Mouse (Mus musculus) ES-CJ7 (cell line): ENCODE data around the gene Shc2.
A peak's percentile ranks its signal among the peaks of the same experiment; 100 is the strongest.

Source experiments
- DNase-seq: peaks from one replicate; pipeline ENCODE4 v3.0.0; 2011; ENCODE audit warnings: low read depth, low spot score

Gene Shc2

DNA sequence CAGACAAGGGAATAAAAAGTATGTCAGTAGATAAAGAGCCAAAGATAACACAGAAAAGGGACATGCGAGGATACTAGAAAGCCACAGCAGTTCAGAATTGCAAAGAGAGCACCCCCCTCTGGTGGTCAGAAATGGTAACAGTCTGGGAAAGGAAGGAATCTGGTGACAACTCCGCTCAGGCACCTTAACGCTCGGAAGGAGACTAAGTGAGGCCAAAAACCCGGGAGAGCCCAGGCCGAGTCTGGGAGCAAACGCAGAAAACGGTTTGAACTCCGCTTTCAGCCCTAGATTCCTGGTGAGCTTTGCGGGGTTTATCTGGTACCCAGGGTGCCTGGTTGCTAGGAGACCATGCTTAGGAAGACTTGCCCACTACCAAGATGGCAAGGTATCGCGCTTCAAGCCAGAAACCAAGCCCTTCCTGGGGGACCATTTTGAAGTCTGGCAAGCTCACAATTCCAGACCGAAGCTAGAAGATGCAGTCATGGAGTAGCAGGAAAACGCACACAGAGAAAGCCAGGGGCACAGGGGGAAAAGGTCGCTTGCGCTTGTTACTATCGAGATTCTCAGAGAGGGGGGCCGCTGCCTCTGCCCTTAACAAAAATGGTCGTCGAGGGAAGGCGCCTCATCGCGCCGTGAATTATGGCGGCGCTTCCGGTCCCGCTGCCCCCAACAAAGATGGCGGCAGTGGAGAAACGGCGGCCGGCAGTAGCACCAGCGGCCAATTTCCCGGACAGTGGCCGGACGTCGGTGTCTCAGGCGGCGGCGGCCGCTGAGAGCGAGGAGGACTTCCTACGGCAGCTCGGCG lies 31.3 kb upstream of the Shc2 start, which contains the start of gene Tpgs1:
TSS of gene Tpgs1 (plus strand) at position 599 of the 805 bp plus-strand sequence.
- DNase-seq, result peak; percentile 90

DNA sequence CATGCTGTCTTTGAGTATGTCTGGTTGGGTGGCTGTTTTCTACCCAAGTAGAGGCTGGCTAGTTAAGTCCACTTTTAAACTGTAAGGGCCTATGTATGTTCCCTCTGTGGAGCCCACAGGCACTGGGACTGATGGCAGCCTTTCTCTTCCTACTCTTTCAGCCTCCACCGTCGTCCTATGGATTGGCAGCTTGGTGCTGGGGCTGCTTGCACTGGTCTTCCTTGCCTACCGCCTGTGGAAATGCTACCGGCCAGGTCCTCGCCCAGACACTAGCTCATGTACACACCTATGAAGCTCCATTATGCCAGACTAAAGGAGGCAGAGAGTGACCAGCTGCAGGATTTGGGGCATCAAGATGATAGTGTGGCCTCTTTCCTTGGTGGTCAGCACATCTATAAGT lies 30.4 kb upstream of the Shc2 start:
- no peak for DNase-seq

DNA sequence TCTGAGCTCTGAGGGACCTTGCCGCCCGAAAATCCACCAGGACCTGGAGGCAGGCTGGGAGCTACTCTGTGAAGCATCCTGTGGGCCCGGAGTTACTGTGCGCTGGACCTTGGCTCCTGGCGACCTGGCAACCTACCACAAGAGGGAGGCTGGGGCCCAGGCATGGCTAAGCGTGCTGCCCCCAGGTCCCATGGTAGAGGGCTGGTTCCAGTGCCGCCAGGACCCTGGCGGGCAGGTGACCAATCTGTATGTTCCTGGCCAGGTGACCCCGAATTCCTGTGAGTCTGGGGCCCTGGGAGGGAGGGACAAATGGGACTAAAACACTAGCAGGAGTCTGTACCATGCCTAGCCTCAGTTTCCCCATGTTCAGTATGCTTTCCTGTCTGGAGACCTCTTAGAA lies 28.8 kb upstream of the Shc2 start:
- DNase-seq, result no peak

DNA sequence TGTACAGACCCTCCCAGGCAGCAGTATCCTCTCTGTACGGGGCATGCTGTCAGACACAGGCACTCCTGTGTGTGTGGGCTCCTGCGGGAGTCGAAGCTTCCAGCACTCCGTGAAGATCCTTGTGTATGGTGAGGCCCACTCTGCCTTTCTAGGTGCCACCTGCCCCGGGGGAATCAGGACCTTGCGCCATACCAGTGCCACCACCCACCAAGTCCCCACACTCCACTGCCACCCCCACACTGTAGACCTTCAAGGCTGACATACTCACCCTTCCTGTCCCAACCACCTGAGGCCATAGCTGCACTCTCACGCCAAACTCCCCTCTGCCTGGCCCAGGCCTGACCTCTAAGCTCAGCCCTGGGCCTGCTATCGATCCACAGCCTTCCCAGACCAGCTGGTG lies 27.3 kb upstream of the Shc2 start:
- no peak for DNase-seq

DNA sequence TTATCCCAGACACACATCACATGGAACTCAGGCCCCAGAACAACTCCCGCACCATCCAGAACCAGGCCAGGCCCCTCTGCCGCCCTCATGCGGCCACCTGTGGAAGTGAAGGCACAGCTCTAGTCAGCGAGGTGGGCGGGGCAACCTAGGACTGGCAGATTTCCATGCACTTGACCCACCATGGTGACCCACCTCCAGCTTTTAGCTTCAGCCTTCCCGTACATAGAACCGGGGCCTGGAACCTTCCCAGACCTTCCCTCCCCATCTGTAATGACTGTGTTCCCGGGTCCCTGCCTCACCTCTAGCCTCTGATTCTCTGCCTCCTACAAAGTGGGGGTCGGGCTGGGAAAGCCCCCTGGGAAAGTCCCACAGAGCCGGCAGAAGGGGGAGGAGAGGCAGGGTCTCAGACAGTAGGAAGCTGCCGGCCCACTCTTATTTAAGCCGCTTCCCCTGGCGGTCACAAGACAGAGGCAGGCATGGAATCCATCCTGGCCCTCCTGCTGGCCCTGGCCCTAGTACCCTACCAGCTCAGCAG lies 26.5 kb upstream of the Shc2 start, which contains the start of gene Madcam1:
TSS of gene Madcam1 (plus strand) at position 429 of the 535 bp plus-strand sequence.
- peak; percentile 88 for DNase-seq

DNA sequence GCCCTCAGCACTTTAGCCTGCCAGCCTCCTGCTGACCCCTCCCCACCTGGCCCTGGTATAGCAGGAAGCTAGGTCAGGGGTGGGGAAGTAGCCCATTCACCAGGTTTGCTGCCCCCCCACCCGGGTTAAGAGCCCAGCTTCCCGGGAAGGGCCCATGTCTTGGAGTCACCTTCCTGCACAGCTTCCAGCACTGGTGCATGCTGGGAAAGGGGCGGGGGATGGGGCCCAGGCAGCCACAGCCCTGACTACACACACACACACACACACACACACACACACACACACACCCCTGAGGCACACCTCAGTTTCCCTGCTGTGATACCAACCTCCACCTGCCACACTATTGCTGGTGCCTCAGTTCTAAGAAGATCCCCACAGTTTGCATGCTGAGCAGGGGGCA lies 24.1 kb upstream of the Shc2 start:
- peak; percentile 74 for DNase-seq

DNA sequence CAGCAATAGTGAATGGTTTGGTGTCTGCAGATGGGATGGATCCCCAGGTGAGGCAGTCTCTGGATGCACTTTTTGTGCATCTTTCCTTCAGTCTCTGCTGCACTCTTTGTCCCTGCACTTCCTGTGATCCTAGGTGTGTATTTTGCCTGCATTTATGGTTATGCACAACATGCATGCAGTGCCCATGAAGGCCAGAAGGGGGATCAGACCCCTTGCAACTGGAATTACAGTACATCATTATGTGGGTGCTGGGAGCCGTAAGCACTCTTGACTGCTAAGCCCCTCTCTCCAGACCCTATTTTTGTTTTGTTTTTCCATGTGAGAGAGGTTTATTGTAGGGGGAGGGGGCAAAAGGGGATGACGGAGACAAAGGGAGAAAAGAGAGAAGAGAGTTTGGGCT lies 22.6 kb upstream of the Shc2 start:
- DNase-seq, result no peak

DNA sequence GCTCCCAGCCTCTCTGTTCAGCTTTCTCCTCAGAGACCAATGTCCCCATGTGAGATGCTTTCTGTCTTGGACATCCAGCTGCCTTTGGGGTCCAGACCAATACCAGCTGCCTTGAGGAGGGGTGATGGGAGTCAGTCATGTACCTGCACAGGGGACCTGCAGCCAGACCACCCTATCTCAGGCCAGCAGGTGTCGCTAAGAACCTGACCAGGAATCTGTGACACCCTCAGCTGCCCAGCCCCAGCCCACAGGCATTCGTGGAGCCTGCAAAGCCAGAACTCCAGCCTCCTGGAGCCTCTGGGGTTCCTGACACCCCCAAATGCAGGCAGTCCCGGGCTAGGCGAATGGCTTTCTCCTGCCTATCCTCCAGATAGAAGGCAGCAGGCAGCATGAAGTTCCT lies 21.1 kb upstream of the Shc2 start:
- peak; percentile 74 for DNase-seq

DNA sequence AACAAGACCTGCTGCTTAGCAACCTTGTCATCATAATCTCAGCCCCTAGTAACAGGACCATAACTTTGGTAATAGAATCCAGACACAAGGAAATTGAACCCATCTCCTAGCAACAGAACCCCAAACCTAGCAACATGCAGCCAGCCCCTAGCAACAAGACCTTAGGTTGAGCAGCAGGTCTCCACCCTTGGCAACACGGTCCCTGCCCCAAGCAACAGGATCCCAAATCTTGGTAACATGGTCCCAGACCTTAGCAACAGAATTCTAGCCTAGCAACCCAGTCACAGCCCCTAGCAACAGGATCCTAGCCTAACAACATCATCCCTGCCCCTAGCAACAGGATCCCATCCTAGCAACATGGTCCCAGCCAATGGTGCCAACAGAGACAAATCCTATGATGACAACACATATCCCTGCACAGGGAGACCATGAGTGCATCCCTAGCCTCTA lies 17.3 kb upstream of the Shc2 start:
- no peak for DNase-seq

DNA sequence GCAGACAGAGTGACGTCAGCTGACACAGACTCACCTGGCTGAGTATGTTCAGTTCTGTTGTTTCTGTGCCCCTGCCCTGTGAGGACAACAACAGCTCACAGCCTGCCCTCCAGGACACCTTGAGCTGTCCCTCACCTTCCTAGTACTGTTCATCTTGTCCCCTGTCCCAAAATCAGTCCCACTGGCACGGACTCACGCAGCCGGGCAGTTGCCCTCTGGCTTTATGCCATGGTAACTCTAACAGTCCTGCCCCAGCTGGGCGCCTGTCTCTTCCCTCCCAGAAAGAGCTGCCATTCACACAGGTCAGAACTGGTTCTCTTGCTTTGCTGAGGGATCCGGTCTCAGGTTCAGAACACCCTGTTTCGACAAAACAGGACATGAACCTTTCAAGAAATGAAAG lies 15.1 kb upstream of the Shc2 start:
- no peak for DNase-seq

DNA sequence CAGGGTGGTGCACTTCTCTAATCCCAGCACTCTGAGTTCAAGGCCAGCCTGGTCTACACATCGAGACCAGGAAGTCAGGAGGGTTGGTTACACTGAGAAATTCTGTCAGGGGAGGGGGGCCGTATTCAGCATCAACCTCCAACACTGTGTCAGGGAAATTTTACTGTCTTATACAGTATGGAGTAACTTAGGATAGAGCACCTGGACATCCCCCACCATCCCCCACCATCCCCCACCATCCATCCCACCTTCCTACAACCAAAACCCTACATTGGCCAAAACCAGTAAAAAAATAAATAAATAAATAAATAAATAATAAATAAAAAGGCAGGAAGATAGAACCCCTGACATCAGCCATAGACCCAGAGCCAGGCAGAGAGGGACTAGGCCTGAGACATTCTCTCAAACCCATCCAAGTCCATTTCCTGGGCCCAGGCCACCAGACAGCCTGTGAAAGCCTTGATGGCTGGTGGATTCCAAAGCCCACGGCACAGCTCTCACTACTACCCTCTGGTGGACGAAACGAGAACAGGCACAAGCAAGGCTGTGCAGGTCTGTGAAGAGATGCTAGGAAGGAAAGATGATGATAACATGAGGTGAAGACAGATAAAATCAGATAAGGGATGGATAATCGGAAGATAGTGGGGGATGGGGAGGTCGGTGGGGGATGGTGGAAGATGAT lies 11.5 kb upstream of the Shc2 start:
- DNase-seq, result peak; percentile 79

DNA sequence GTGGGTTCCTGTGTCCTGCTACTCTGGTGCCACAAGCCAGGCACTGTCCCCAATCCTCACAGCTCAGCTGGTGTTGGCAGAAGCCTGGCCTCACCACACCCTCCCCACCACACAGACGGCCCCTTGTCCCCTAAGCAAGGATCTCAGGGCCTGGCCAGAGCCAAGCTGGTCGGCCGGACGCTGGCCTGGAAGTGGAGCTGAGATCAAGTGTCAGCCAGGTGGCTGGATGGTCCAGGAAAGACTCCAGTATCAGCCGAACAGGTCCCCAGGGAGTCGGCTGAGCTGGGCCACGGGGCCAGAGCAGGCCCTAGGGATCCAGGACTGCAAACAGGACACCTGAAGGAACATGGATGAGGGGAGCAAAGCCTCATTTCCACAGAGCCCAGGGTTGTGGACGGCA lies 8.0 kb upstream of the Shc2 start, which contains the start of gene Odf3l2:
TSS of gene Odf3l2 (minus strand) at position 28 of the 400 bp plus-strand sequence.
- no peak for DNase-seq

DNA sequence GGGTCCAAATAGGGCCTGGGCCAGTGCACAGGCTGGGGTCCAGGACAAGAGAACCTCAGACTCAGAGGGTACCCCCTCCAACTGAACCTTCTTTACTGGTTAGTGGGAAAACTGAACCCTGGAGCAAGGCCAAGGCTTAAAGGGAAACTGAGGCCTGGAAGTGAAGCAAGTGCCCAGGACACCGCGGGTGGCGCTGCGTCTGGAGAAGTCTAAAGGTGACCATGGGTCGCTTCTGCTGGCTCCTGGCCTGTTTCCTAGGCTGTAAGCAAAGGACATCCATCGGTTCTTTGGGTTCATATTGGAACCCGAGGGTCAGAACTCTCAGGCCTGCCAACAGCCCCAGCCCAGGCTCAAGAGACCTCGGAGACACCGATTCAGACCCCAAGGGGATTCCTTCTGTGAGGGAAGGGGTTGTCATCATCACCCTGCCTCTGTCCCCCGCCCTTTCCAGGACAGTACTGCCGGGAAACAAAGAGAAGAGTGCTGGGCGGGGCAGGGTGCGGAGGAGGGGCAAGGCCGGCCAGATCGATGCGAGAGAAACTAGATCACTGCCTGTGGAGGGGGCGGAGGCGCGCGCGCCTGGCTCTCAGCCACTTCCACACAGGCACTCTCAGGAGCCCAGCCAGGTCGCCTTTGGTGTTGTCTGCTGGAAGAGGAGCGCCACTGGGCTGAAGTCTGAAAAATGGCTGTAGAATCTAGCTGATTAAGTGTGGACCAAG lies 927 bp upstream of the Shc2 start:
- peak; percentile 87 for DNase-seq

DNA sequence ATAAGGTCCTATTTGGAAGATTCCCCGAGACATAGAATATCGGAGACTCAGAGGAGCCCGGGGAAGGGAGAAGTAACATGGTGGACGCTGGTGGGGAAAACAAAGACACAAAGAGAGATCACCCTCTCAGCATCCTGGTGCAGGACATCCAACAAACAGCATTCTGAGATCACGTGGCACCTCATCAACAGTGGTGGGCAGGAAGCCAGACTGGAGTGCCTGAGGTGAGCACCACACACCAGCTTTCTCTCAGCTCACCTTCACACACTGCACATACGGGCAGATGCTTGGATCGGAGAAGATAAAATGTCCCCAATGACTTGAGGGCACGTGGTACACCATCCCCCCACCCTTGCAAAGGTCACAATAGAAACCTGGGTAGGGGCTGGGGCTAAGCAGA lies 1.4 kb downstream of the Shc2 start:
- no peak for DNase-seq

DNA sequence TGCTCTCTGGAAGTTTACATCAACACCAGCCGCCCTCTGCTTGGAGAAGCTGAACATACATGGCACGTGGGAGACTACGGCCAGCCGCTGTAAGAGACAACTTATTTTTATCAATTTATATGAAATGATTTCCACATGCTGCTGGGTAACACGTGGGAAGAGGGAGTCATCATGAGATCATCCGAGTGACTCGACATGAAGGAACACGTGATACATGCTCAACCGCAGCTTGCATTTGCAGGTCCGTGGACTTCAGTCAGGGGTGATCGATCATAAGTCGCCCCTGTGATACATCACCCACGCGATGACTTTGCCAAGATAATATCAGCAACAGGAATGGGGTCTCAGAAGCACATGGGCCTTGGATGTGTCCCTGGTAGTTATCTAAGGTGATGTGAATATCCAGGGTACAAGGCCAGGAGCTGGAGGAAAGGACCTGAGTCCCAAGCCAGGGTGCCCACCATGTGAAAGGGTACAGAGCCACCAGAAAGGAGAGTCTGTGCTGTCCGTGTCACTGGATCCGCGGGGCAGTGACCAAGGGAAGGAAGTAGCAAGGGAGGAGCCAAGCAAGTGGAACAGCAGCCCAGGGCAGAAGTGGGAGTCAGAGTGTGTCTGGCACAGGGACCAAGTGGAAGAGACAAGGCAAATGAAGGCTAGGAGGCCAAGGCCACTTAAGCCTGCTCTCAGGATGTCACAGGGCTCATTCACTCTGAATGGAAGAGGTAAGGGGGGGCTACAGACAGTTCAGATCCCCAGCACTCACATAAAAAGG lies 4.5 kb downstream of the Shc2 start:
- DNase-seq, result no peak

DNA sequence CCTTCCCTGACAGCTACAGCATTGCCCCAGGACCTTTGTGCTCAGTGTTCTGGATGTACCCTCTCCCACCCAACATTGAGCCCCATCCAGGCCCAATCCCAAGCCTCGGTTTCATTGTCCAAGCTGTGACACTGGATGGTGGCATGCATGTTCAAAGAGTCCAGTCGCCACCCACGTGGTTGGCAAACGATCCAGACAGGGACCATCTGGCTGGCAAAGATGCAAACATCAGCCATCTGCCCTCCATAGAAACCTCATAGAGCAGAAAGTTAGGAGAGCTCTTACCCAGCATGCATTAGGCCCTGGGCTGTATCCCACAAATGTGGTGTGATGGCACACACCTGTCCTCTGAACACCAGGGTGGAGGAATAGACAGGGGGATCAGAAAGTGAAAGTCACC lies 6.3 kb downstream of the Shc2 start:
- no peak for DNase-seq

DNA sequence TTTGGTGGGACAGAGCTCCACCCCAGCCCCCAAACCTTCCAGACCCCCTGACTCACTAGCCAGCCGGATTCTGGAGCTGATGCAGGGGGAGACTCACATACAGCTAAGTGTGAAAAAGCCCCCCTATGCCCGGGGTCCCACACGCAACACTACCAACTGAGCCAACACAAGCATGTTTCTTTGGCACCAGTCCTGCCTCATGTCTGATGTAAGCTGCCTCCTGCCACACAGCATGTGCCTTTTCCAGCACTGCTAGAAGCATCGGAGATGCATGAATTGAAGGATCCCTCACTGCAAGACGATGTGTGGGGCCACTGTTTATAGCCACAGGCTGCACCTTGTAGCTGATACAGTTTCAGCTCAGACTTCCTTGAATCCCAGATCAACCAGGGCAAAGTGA lies 9.3 kb downstream of the Shc2 start:
- no peak for DNase-seq

DNA sequence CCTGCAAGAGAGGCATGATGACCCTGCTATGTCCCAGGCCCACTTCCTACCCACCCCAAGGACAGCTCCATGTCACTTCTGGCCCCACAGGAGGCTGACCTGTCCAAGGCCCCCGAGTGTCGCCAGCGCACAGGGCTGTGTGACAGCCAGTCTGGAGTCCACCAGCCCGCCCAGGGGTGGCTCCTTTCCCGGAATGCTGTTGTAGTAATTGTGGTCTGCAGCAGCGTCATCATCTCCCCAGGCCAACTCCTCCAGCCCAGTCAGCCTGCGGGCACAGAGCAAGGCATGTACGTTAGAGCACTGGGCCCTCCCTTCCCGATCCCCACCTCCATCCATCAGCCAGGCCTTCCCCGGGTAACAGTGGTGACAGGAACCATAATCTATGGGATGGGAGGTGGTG lies 11.6 kb downstream of the Shc2 start:
- DNase-seq, result no peak

DNA sequence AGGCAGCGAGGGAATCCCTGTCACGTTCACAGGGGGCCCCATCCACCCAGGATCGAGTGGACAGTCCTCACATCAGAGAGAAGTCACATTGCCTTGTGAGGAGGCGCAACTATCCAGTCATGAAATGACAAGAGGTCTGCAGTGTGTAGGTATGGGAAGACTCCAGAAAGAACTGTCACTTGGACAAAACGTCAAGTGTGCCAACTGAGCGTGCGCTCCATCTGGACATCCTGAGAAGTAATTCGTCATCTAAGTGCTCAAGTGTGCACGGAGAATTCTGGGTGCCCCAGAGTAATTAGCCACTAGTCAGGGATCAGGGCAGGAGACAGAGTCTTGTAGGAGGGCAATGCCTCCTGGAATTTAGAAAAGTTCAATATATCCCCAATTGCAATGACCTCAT lies 12.3 kb downstream of the Shc2 start:
- DNase-seq, result no peak

DNA sequence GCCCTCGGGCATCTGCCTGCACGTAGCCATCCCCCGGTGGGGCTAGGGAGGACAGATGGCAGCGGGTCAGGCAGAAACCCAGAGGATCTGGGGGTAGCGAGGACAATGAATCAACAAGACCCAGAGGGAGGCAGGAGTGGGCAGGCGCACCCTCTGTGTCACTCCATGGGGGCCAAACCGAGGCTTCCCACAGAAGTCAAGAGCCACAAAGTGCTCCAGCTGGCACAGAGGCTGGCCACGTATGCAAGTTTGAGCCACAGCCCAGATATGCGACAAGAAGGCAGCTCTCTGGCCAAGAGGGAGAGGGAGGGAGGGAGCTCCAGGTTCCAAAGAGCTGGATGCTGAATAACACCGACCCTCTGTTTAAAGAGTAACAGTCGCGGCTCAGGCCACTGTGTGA lies 13.8 kb downstream of the Shc2 start:
- no peak for DNase-seq

DNA sequence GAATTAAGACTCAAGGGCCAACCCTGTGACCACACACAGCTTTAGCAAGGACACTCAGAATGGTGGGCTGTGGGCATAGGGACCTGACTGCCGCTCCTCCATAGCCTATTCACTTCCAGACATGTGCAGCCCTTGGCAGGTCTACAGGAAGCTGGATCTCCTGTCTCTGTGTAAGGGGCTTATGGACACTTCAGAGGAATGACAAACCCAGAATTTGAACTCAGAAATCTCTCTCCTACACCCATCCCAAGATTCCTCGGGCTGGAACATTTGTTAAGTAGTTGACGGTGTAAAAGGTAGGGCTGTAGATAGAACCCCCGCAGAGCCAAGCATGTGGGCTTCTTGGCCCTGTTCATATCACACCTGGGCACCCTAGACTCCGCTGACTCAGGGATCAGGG lies 21.3 kb downstream of the Shc2 start:
- DNase-seq, result no peak
